ENCODE assay signal across 27 mouse cellular contexts in genomic region chr12:76244981-76245380, GRCm38 (mm10). TPM values are rescaled to one million over a fixed set of nuclear protein-coding genes. Genes with fewer than 3 reads are reported as not detected.
"Had no signal": no experiment of that assay in that cellular context is flagged by ENCODE, and none has a peak within 500 bp of the region (broad histone marks: within the 10 kb centered on the region; RNA-seq: fewer than 3 reads in every experiment).

No protein-coding gene starts in this region.

- DNase-seq: lung, adult 18-20 months; lung, embryonic 14.5 days; lung, postnatal 10 days; lung, postnatal 4 days; midbrain, embryonic 14.5 days; retina, postnatal 1 day; right cerebral cortex, adult 18-20 months; right cerebral cortex, postnatal 25 days; right cerebral cortex, postnatal 4 days; spleen, adult 18-20 months; thymus, adult 18-20 months; thymus, postnatal 14 days; thymus, postnatal 36 days had no signal

- H3K36me3 ChIP-seq: midbrain, embryonic 10.5 days; midbrain, embryonic 12.5 days; neural tube, embryonic 13.5 days; neural tube, embryonic 15.5 days had no signal

- H3K4me3 ChIP-seq: midbrain, embryonic 10.5 days; midbrain, embryonic 12.5 days; myocyte; neural tube, embryonic 13.5 days; neural tube, embryonic 15.5 days had no signal

- H3K27ac ChIP-seq: midbrain, embryonic 10.5 days; midbrain, embryonic 12.5 days; neural tube, embryonic 13.5 days; neural tube, embryonic 15.5 days had no signal

- H3K4me1 ChIP-seq: midbrain, embryonic 10.5 days; midbrain, embryonic 12.5 days; neural tube, embryonic 13.5 days; neural tube, embryonic 15.5 days had no signal

- H3K27me3 ChIP-seq: midbrain, embryonic 12.5 days; neural tube, embryonic 13.5 days; neural tube, embryonic 15.5 days had no signal

RNA-seq across cellular contexts. Expression of gene Tex21, which starts 1.6 kb away (rescaled TPM):
- total RNA-seq: megakaryocyte, adult 5-6 weeks had no signal
- polyA plus RNA-seq: liver, embryonic 16.5 days; lung, embryonic 14.5 days; lung, embryonic 16.5 days; midbrain, embryonic 10.5 days; midbrain, embryonic 12.5 days; midbrain, embryonic 14.5 days; midbrain, embryonic 16.5 days; myocyte; neural tube, embryonic 11.5 days; neural tube, embryonic 13.5 days; neural tube, embryonic 15.5 days; small intestine, adult 2 months; stomach, embryonic 14.5 days; stomach, embryonic 16.5 days; thymus, postnatal 0 days had no signal
